Mouse (Mus musculus): ENCODE results near the gene Creb1. TPM values are rescaled to one million over a fixed set of nuclear protein-coding genes. Genes with fewer than 3 reads are reported as not detected.
"Not testable (repeated sequence)": the region's sequence is repeated elsewhere in the genome, so short reads cannot be mapped to it uniquely, and the experiment has no call there.

Gene Creb1
- polyA plus RNA-seq, 1 experiment from 2014 or later: 47.9 TPM

DNA sequence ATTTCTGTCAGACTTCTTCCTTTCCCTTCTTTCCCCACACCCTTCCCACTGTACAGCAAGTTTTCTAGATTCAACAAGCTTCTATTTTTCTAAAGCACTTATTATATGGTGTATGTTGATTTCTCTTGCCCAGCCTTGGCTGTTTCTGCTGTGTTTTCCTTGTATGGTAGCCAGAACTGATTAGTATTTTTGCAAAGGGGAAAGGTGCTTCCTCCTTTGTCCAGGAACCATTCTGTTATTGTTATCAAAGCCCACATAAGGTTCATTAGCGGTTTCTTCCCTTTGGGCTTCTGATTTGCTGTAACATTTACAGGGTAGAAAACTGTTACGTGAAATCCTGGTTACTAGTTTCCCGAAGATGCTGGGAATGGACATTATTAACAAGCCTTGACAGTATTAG is 27.7 kb downstream of the Creb1 start:
- WGBS: 91% methylated on average over 3 of the region's 3 CpGs
- no peak for ATAC-seq (ENCODE audit: low FRiP score, low TSS enrichment)
- no peaks in the 10 kb centered on the region for H3K9me3 ChIP-seq (ENCODE audit: control insufficient read depth, low read length)

DNA sequence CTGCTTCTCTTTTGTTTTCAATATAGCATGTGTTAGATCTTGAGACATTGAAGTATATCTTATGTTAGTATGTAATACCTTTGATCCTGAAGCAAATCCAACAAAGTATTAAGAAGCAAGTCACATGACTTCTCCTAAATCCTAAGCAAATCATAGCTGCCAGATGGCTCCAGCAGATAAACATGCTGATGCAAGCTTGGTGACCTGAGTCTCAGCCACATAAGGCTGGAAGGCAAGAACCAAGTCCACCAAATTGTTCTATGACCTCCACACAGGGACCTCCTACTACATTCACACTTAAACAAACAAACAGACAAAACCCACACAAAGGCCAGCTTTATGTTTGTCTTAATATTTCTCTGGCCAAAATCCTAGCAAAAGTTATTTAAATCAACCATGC is 35.8 kb downstream of the Creb1 start:
- no peak for ATAC-seq (ENCODE audit: low FRiP score, low TSS enrichment)
- Histone ChIP-seq H3K9ac (ENCODE audit: low read depth, low read length) (no peak overlapping the region), H3K36me3 (ENCODE audit: control insufficient read depth, insufficient read depth, low read length) (peaks cover 39% of the 10 kb centered on the region), H3K4me2 (replicated peaks; ENCODE audit: low read depth, low read length) (no peak overlapping the region), H3K4me1 (ENCODE audit: control insufficient read depth, insufficient read depth, low read length) (no peaks in the 10 kb centered on the region), H3K27me3 (ENCODE audit: control insufficient read depth, insufficient read depth, low read length) (no peaks in the 10 kb centered on the region), H3K9me3 (ENCODE audit: control insufficient read depth, low read length) (no peaks in the 10 kb centered on the region), H3K4me3 (ENCODE audit: low read length) (no peak overlapping the region), H3K27ac (ENCODE audit: low read depth, low read length) (no peak overlapping the region)

More for the DNA sequence above, 27.7 kb downstream of the Creb1 start:
- H3K27ac ChIP-seq (ENCODE audit: low read depth, low read length): no peak overlapping the region
- no peaks in the 10 kb centered on the region for H3K27me3 ChIP-seq (ENCODE audit: control insufficient read depth, insufficient read depth, low read length)
- no peak overlapping the region for H3K9ac ChIP-seq (ENCODE audit: low read depth, low read length)
- H3K4me1 ChIP-seq (ENCODE audit: control insufficient read depth, insufficient read depth, low read length): no peaks in the 10 kb centered on the region
- no peak overlapping the region for H3K4me3 ChIP-seq (ENCODE audit: low read length)
- peaks cover 39% of the 10 kb centered on the region for H3K36me3 ChIP-seq (ENCODE audit: control insufficient read depth, insufficient read depth, low read length)
- no peak overlapping the region for H3K4me2 ChIP-seq (replicated peaks; ENCODE audit: low read depth, low read length)

DNA sequence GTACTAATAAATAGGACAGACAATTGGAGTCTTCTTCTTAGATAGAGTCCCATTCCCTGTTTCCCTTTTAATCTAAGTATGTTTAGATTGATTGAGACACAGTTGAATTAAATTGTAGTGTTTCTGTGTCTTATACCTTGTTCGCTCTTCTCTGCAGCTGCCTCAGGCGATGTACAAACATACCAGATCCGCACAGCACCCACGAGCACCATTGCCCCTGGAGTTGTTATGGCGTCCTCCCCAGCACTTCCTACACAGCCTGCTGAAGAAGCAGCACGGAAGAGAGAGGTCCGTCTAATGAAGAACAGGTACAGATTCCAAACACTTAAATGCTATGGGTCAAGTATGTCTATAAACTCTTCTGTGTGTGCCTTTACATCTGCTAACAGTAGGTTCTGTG is 43.6 kb downstream of the Creb1 start:
- Histone ChIP-seq H3K4me1 (ENCODE audit: control insufficient read depth, insufficient read depth, low read length) (no peaks in the 10 kb centered on the region), H3K36me3 (ENCODE audit: control insufficient read depth, insufficient read depth, low read length) (peaks cover 50% of the 10 kb centered on the region), H3K27me3 (ENCODE audit: control insufficient read depth, insufficient read depth, low read length) (no peaks in the 10 kb centered on the region), H3K9ac (ENCODE audit: low read depth, low read length) (no peak overlapping the region), H3K4me3 (ENCODE audit: low read length) (no peak overlapping the region), H3K9me3 (ENCODE audit: control insufficient read depth, low read length) (no peaks in the 10 kb centered on the region), H3K4me2 (replicated peaks; ENCODE audit: low read depth, low read length) (no peak overlapping the region), H3K27ac (ENCODE audit: low read depth, low read length) (no peak overlapping the region)
- WGBS: 92% methylated on average over 7 of the region's 7 CpGs
- no peak for ATAC-seq (ENCODE audit: low FRiP score, low TSS enrichment)

DNA sequence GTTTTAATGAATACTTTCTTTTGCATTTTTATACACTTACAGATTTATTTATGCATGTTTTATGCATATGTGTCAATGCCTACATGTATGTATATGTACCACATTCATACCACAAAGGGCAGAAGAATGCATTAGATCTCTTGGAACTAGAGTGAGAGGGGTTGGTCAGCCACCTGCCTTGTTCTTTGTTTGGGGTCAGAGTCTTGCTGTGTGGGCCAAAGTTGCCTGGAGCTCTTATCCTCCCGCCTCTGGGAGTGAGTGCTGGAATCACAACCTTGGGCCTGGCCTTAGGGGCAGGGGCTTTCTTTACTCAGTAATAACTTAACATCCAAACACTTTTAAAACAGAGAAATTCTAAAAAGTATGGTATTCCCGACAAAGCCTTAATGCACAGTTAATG is 44.3 kb downstream of the Creb1 start:
- Histone ChIP-seq H3K9ac (ENCODE audit: low read depth, low read length) (no peak overlapping the region), H3K36me3 (ENCODE audit: control insufficient read depth, insufficient read depth, low read length) (peaks cover 54% of the 10 kb centered on the region), H3K4me3 (ENCODE audit: low read length) (no peak overlapping the region), H3K9me3 (ENCODE audit: control insufficient read depth, low read length) (no peaks in the 10 kb centered on the region), H3K4me2 (replicated peaks; ENCODE audit: low read depth, low read length) (no peak overlapping the region), H3K27me3 (ENCODE audit: control insufficient read depth, insufficient read depth, low read length) (no peaks in the 10 kb centered on the region), H3K4me1 (ENCODE audit: control insufficient read depth, insufficient read depth, low read length) (no peaks in the 10 kb centered on the region), H3K27ac (ENCODE audit: low read depth, low read length) (no peak overlapping the region)
- WGBS: 78% methylated on average over 2 of the region's 2 CpGs
- no peak for ATAC-seq (ENCODE audit: low FRiP score, low TSS enrichment)

DNA sequence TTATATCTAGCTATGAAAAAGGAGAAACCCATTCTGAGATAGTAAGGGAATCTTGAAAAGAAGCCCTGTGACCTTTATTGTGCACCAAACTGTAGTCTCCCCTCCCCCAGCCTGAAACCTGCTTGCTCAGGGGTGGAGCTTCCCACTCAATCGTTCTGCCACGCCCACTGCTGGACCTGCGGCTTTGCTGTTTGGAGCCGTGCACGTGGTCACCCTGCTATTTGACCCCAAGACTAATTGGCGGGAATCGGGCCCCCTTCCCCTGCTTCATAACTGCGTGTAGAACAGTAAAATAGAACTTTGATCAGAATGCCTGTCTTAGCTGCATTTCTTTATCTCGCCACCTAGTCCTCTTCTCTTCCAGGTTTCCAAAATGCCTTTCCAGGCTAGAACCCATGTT is 45.5 kb downstream of the Creb1 start:
- peaks cover 55% of the 10 kb centered on the region for H3K36me3 ChIP-seq (ENCODE audit: control insufficient read depth, insufficient read depth, low read length)
- not testable (repeated sequence) for H3K4me3 ChIP-seq (ENCODE audit: low read length); H3K9ac ChIP-seq (ENCODE audit: low read depth, low read length); ATAC-seq (ENCODE audit: low FRiP score, low TSS enrichment); H3K4me1 ChIP-seq (ENCODE audit: control insufficient read depth, insufficient read depth, low read length); H3K9me3 ChIP-seq (ENCODE audit: control insufficient read depth, low read length); H3K27ac ChIP-seq (ENCODE audit: low read depth, low read length); H3K27me3 ChIP-seq (ENCODE audit: control insufficient read depth, insufficient read depth, low read length); H3K4me2 ChIP-seq (replicated peaks; ENCODE audit: low read depth, low read length)
- WGBS: 48% methylated on average over 9 of the region's 9 CpGs

DNA sequence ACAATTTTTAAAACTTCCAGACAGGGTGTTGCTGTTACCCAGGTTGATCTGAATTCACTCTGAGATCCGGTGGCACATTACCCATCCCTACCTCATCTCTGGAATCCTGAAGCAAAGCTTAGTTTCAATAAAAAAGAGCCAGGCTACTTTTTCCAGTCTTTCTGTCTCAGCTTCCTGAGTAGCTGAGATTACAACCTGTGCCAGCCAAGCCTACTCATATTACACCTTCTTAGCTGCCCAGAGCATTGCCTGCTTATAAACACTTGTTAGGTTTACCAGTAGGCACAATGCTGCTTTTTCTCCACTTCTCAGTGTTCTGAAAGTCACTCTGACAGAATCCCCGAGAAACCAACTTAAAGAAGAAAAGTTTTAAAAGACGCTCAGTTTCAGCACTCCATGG is 46.4 kb downstream of the Creb1 start:
- no peak overlapping the region for H3K9ac ChIP-seq (ENCODE audit: low read depth, low read length)
- H3K9me3 ChIP-seq (ENCODE audit: control insufficient read depth, low read length): no peaks in the 10 kb centered on the region
- H3K27ac ChIP-seq (ENCODE audit: low read depth, low read length): no peak overlapping the region
- no peaks in the 10 kb centered on the region for H3K4me1 ChIP-seq (ENCODE audit: control insufficient read depth, insufficient read depth, low read length)
- no peak overlapping the region for H3K4me2 ChIP-seq (replicated peaks; ENCODE audit: low read depth, low read length)
- 88% methylated on average over 3 of the region's 3 CpGs for WGBS
- H3K4me3 ChIP-seq (ENCODE audit: low read length): no peak overlapping the region
- H3K36me3 ChIP-seq (ENCODE audit: control insufficient read depth, insufficient read depth, low read length): peaks cover 55% of the 10 kb centered on the region
- no peaks in the 10 kb centered on the region for H3K27me3 ChIP-seq (ENCODE audit: control insufficient read depth, insufficient read depth, low read length)
- no peak for ATAC-seq (ENCODE audit: low FRiP score, low TSS enrichment)

DNA sequence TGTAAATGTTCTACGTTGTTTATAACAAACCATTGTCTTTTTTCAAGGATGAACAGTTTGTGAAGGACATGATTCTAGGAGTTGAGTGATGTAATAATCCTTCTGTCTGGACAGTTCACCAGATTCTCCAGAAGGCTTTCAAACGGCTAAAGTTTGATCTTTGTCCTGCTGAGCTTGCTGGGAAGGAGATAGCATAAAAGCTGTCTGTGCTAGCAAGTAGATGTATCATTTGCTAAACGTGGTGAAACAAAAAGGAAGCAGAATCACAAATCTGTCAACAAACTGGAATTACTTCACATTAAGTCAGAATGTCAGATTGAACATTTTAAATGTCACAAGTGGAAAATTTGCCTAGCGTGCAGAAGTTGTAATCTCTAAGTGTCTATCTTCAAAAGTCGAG is 66.5 kb downstream of the Creb1 start:
- Histone ChIP-seq H3K27me3 (ENCODE audit: control insufficient read depth, insufficient read depth, low read length) (no peaks in the 10 kb centered on the region), H3K4me2 (replicated peaks; ENCODE audit: low read depth, low read length) (no peak overlapping the region), H3K9ac (ENCODE audit: low read depth, low read length) (no peak overlapping the region), H3K27ac (ENCODE audit: low read depth, low read length) (no peak overlapping the region), H3K4me3 (ENCODE audit: low read length) (no peak overlapping the region), H3K36me3 (ENCODE audit: control insufficient read depth, insufficient read depth, low read length) (peaks cover 15% of the 10 kb centered on the region; the same call in 1 of the 2 replicates), H3K9me3 (ENCODE audit: control insufficient read depth, low read length) (no peaks in the 10 kb centered on the region), H3K4me1 (ENCODE audit: control insufficient read depth, insufficient read depth, low read length) (0 out of 2 replicates have a peak, but pooled peaks cover 3% of the 10 kb centered on the region)
- ATAC-seq (ENCODE audit: low FRiP score, low TSS enrichment): no peak
- 60% methylated on average over 5 of the region's 5 CpGs for WGBS

DNA sequence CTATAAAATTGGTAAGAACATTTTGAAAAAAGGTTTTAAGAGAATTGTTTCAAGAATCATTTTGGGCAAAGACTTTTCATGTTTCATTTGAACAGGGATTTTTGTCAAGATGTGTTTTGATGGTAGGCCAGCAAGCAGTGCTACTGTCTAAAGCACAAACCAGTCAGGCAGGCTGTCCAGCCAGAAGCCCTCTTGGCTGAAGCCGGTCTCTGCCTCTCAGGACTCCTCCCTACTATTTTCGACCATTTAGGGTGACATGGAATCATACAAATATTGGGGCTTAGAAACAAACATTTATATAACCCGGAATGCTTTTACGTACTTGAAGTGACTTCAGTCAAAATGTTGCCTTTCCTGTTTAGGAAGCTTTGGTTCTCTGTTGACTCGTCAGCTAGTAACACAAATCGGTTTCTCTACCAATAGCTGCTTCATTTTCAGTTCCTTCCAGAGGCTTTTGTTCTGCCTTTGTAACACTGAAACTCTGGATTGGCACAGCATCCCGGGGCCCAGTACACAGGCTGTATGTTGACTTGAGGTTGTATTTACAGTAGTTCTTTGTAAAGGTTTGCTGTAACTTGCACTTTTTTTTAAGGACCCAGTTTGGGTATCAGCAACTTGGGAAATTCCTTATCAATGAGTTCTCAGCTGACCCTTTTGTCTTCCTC is 68.1 kb downstream of the Creb1 start:
- ATAC-seq (ENCODE audit: low FRiP score, low TSS enrichment): no peak
- H3K9me3 ChIP-seq (ENCODE audit: control insufficient read depth, low read length): no peaks in the 10 kb centered on the region
- H3K9ac ChIP-seq (ENCODE audit: low read depth, low read length): no peak overlapping the region
- no peak overlapping the region for H3K4me2 ChIP-seq (replicated peaks; ENCODE audit: low read depth, low read length)
- H3K27me3 ChIP-seq (ENCODE audit: control insufficient read depth, insufficient read depth, low read length): no peaks in the 10 kb centered on the region
- H3K4me1 ChIP-seq (ENCODE audit: control insufficient read depth, insufficient read depth, low read length): 0 out of 2 replicates have a peak, but pooled peaks cover 3% of the 10 kb centered on the region
- no peak overlapping the region for H3K27ac ChIP-seq (ENCODE audit: low read depth, low read length)
- H3K36me3 ChIP-seq (ENCODE audit: control insufficient read depth, insufficient read depth, low read length): peaks cover 18% of the 10 kb centered on the region; the same call in 1 of the 2 replicates
- WGBS: 88% methylated on average over 7 of the region's 7 CpGs
- H3K4me3 ChIP-seq (ENCODE audit: low read length): no peak overlapping the region

DNA sequence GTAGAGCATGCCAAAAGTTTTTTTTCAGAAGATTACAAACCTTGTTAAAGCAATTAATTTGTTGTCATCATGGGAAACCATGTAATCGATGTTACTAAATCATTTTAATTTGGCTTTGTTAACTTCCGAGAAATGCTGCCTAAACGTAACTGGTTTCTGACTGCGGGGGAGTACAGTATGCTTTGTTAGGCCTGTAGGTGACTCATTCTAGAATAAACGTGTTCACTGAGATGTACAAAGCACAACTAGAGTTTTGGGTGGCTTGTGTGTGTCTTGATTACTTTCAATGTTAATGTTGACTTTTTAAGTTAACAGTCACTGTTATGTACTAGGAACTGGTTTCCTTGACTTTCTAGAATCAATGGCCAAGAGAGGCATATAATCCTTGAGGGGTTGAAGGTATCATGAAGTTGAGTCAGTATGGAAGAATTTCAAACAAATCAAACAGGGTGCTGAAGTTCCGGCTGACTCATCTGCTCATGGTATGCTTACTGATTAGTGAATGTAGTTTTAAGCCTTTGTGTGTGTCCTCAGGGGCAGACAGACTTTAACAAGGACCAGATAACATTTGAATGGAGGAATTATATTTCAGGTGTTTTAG is 68.9 kb downstream of the Creb1 start:
- Histone ChIP-seq H3K9ac (ENCODE audit: low read depth, low read length) (no peak overlapping the region), H3K27ac (ENCODE audit: low read depth, low read length) (no peak overlapping the region), H3K27me3 (ENCODE audit: control insufficient read depth, insufficient read depth, low read length) (no peaks in the 10 kb centered on the region), H3K4me2 (replicated peaks; ENCODE audit: low read depth, low read length) (no peak overlapping the region), H3K4me1 (ENCODE audit: control insufficient read depth, insufficient read depth, low read length) (0 out of 2 replicates have a peak, but pooled peaks cover 3% of the 10 kb centered on the region), H3K9me3 (ENCODE audit: control insufficient read depth, low read length) (no peaks in the 10 kb centered on the region), H3K36me3 (ENCODE audit: control insufficient read depth, insufficient read depth, low read length) (peaks cover 21% of the 10 kb centered on the region; the same call in 1 of the 2 replicates), H3K4me3 (ENCODE audit: low read length) (no peak overlapping the region)
- 72% methylated on average over 6 of the region's 6 CpGs for WGBS
- ATAC-seq (ENCODE audit: low FRiP score, low TSS enrichment): no peak

Data from kidney, embryonic 14.5 days (tissue).